Mouse (Mus musculus) MEL (cell line): ENCODE measurements around the gene Cchcr1. TPM values are rescaled to one million over a fixed set of nuclear protein-coding genes. Genes with fewer than 3 reads are reported as not detected.

ENCODE experiments used
- DNase-seq: peaks from one replicate; pipeline ENCODE4 v3.0.0; 2011; ENCODE audit warnings: low read depth, low spot score
- H3K27ac ChIP-seq: 2 replicates; pipeline ENCODE4 v1.5.1; 2012; ENCODE audit warnings: low read depth, mild to moderate bottlenecking, control low read depth, low read length, moderate library complexity; ENCODE audit not compliant: control insufficient read depth
- H3K27me3 ChIP-seq, 2 experiments: fragments of 150-350 bp in 1 of 2; sonication (generic) in 1 of 2; 2 replicates each; pipeline ENCODE4 v1.6.1; 2012; ENCODE audit warnings: low read length in 2 of 2, mild to moderate bottlenecking in 2 of 2, improper control_type of control experiment in 1 of 2, moderate library complexity in 1 of 2; ENCODE audit not compliant: insufficient read depth in 2 of 2, control insufficient read depth in 1 of 2
- H3K36me3 ChIP-seq, 2 experiments: 2 replicates each; pipeline ENCODE4 v1.6.1; 2012 to 2014; ENCODE audit warnings: low read length in 2 of 2, improper control_type of control experiment in 1 of 2, inconsistent platforms in 1 of 2, mild to moderate bottlenecking in 1 of 2; ENCODE audit not compliant: insufficient read depth in 2 of 2, control insufficient read depth in 1 of 2
- H3K4me1 ChIP-seq, 2 experiments: fragments of 150-350 bp in 1 of 2; sonication (generic) in 1 of 2; 2 replicates each; pipeline ENCODE4 v1.6.1; 2012; ENCODE audit warnings: low read length in 2 of 2, improper control_type of control experiment in 1 of 2, mild to moderate bottlenecking in 1 of 2; ENCODE audit not compliant: insufficient read depth in 2 of 2, control insufficient read depth in 1 of 2
- H3K4me3 ChIP-seq, 2 experiments: fragments of 150-350 bp in 1 of 2; sonication (generic) in 1 of 2; 2 replicates each; pipeline ENCODE4 v1.5.1; 2012; ENCODE audit warnings: low read depth in 2 of 2, low read length in 2 of 2, mild to moderate bottlenecking in 2 of 2, moderate library complexity in 2 of 2, control low read depth in 1 of 2, improper control_type of control experiment in 1 of 2; ENCODE audit not compliant: control insufficient read depth in 1 of 2, insufficient read depth in 1 of 2
- H3K79me2 ChIP-seq: 2 replicates; pipeline ENCODE4 v1.6.1; 2012; ENCODE audit warnings: mild to moderate bottlenecking, low read length, moderate library complexity; ENCODE audit not compliant: control insufficient read depth, poor library complexity, insufficient read depth
- H3K9ac ChIP-seq: 2 replicates; pipeline ENCODE4 v1.6.1; 2012; ENCODE audit warnings: low read depth, mild to moderate bottlenecking, control low read depth, low read length, moderate library complexity; ENCODE audit not compliant: control insufficient read depth, poor library complexity, severe bottlenecking
- H3K9me3 ChIP-seq: fragments of 150-350 bp; sonication (generic); replicated peaks from 2 replicates; pipeline ENCODE4 v1.6.1; 2012; ENCODE audit warnings: mild to moderate bottlenecking, low read length, improper control_type of control experiment, moderate library complexity; ENCODE audit not compliant: insufficient read depth
- BHLHE40 ChIP-seq: IDR thresholded peaks from 2 replicates; pipeline ENCODE4 v1.6.1; 2012; ENCODE audit warnings: low read depth, mild to moderate bottlenecking, inconsistent platforms, low read length, improper control_type of control experiment, borderline replicate concordance
- ETS1 ChIP-seq: IDR thresholded peaks from 2 replicates; pipeline ENCODE4 v1.6.1; 2012; ENCODE audit warnings: low read depth, mild to moderate bottlenecking, inconsistent platforms, low read length, improper control_type of control experiment, moderate library complexity
- GABPA ChIP-seq: IDR thresholded peaks from 2 replicates; pipeline ENCODE4 v1.6.1; 2012; ENCODE audit warnings: low read depth, mild to moderate bottlenecking, inconsistent platforms, low read length, improper control_type of control experiment, moderate library complexity
- HCFC1 ChIP-seq: IDR thresholded peaks from 2 replicates; pipeline ENCODE4 v1.6.1; 2012; ENCODE audit warnings: low read depth, mild to moderate bottlenecking, inconsistent platforms, low read length, improper control_type of control experiment, moderate library complexity
- JUND ChIP-seq: IDR thresholded peaks from 2 replicates; pipeline ENCODE4 v1.6.1; 2011; ENCODE audit warnings: low read depth, mild to moderate bottlenecking, improper control_type of control experiment, low read length
- KAT2A ChIP-seq: conservative IDR thresholded peaks from 2 replicates; pipeline ENCODE4 v1.6.1; 2012; ENCODE audit warnings: low read depth, low read length, improper control_type of control experiment, inconsistent platforms
- MAFK ChIP-seq: IDR thresholded peaks from 2 replicates; pipeline ENCODE4 v1.6.1; 2011; ENCODE audit warnings: low read depth, mild to moderate bottlenecking, low read length, improper control_type of control experiment, borderline replicate concordance
- MAX ChIP-seq: IDR thresholded peaks from 2 replicates; pipeline ENCODE4 v1.6.1; 2011; ENCODE audit warnings: low read length, improper control_type of control experiment
- MYC ChIP-seq: IDR thresholded peaks from 2 replicates; pipeline ENCODE4 v1.6.1; 2011; ENCODE audit warnings: low read depth, mild to moderate bottlenecking, low read length, improper control_type of control experiment, moderate library complexity
- NELFE ChIP-seq: IDR thresholded peaks from 2 replicates; pipeline ENCODE4 v1.6.1; 2011; ENCODE audit warnings: low read depth, low read length, improper control_type of control experiment
- POLR2AphosphoS5 ChIP-seq: IDR thresholded peaks from 2 replicates; pipeline ENCODE4 v1.6.1; 2012; ENCODE audit warnings: low read depth, borderline replicate concordance, mild to moderate bottlenecking, inconsistent platforms, low read length, moderate library complexity, mixed read lengths
- RAD21 ChIP-seq: IDR thresholded peaks from 2 replicates; pipeline ENCODE4 v1.6.1; 2011; ENCODE audit warnings: mild to moderate bottlenecking, low read depth, low read length, improper control_type of control experiment
- SIN3A ChIP-seq: IDR thresholded peaks from 2 replicates; pipeline ENCODE4 v1.6.1; 2012; ENCODE audit warnings: low read length, improper control_type of control experiment, inconsistent platforms
- SMC3 ChIP-seq: IDR thresholded peaks from 2 replicates; pipeline ENCODE4 v1.6.1; 2011; ENCODE audit warnings: low read depth, low read length, improper control_type of control experiment
- TAL1 ChIP-seq: IDR thresholded peaks from 2 replicates; pipeline ENCODE4 v1.6.1; 2012; ENCODE audit warnings: mild to moderate bottlenecking, inconsistent platforms, low read length, moderate library complexity, mixed read lengths
- TBP ChIP-seq: IDR thresholded peaks from 2 replicates; pipeline ENCODE4 v1.8.0; 2011; ENCODE audit warnings: low read depth, low read length, improper control_type of control experiment
- TCF12 ChIP-seq: IDR thresholded peaks from 2 replicates; pipeline ENCODE4 v1.6.1; 2014; ENCODE audit warnings: low read depth, mild to moderate bottlenecking, inconsistent platforms, low read length, improper control_type of control experiment, moderate library complexity
- USF2 ChIP-seq, 2 experiments: IDR thresholded peaks; 2 replicates each; pipeline ENCODE4 v1.6.1; 2011 to 2012; ENCODE audit warnings: improper control_type of control experiment in 2 of 2, low read length in 2 of 2, borderline replicate concordance in 1 of 2, inconsistent platforms in 1 of 2, low read depth in 1 of 2, mild to moderate bottlenecking in 1 of 2; ENCODE audit not compliant: insufficient read depth in 1 of 2
- ZC3H11A ChIP-seq: IDR thresholded peaks from 2 replicates; pipeline ENCODE4 v1.6.1; 2012; ENCODE audit warnings: low read depth, mild to moderate bottlenecking, inconsistent platforms, low read length, improper control_type of control experiment
- ZNF384 ChIP-seq: IDR thresholded peaks from 2 replicates; pipeline ENCODE4 v1.6.1; 2012; ENCODE audit warnings: low read depth, mild to moderate bottlenecking, inconsistent platforms, low read length, improper control_type of control experiment
- polyA plus RNA-seq, 2 experiments: library from polyadenylated mRNA; stranded (reverse) in 1 of 2; unstranded in 1 of 2; fragments of >175 nt in 1 of 2; fragments of >200 nt in 1 of 2; gene quantifications; 2 replicates each; pipeline versions ENCODE4 v1.2.1 to v1.2.4; 2012; ENCODE audit warnings: low replicate concordance in 2 of 2, low read depth in 1 of 2; ENCODE audit not compliant: insufficient read length in 2 of 2, insufficient read depth in 1 of 2, missing spikeins in 1 of 2
- total RNA-seq: library from RNA; depleted of rRNA; stranded (reverse); fragments of 300-350 nt; gene quantifications from 2 replicates; pipeline ENCODE4 v1.2.3, GENCODE M21; 2012

The Cchcr1 gene
- total and polyA plus RNA-seq, 3 experiments = 14.3 to 21.7 TPM; not detected in 1

DNA sequence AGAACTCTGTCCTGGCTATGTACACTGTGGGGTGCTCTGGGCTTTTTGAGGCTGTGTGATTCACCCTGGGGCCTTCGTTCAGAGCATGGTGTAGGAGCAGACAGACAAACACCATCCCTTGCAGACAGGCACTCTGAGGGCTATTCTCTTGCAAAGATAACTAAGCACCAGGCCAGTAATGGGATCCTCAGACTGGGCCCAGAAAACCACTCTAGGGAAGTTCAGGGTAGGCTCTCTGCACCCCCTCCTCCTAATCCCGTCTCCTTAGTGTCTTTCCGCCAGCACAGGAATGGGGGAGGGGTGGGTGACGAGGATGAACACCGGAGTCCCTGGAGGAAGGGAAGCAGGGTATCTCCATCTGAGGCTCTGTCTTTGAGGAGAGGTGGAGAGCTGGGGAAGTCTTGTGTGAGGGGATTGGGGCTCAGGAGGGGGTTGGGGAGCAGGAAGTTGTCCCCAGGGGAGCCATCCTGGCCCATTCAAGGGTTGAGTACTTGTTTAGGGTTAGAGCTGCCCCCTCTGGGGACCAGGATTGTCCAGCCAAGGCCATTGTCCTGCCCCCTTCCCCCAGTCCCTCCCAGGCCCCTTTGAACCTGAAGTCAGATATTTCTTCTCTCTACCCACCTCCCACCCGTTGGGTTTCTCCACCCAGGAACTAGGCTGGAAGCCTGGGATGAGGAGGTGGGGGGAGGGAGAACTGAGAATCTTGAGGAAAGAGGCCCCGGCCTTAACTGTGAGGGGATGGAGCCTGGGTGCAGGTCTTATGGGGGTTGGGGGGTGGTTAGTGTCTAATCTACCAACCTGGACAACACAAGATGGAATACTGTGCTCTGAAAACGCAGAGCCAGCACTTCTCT lies 12.0 kb upstream of the Cchcr1 start:
- TF ChIP-seq SMC3 (no peak), TCF12 (no peak), ZC3H11A (no peak), RAD21 (no peak), POLR2AphosphoS5 (no peak), MAFK (no peak), TBP (no peak), ZNF384 (no peak), TAL1 (no peak), HCFC1 (no peak), GABPA (no peak), NELFE (no peak), KAT2A (no peak), ETS1 (no peak)
- Histone ChIP-seq H3K36me3 (no peaks in the 10 kb centered on the region), H3K9me3 (no peaks in the 10 kb centered on the region), H3K27ac (no peak overlapping the region), H3K27me3 (no peaks in the 10 kb centered on the region; a peak in 1 of 4 replicates), H3K4me1 (no peaks in the 10 kb centered on the region), H3K79me2 (no peaks in the 10 kb centered on the region), H3K4me3 (no peak overlapping the region), H3K9ac (no peak overlapping the region)
- DNase-seq = no peak

- Histone ChIP-seq H3K9me3 (no peaks in the 10 kb centered on the region), H3K79me2 (no peaks in the 10 kb centered on the region), H3K36me3 (no peaks in the 10 kb centered on the region), H3K27me3 (no peaks in the 10 kb centered on the region; a peak in 1 of 4 replicates), H3K9ac (no peak within 1 kb of the TSS), H3K27ac (no peak within 1 kb of the TSS), H3K4me1 (no peaks in the 10 kb centered on the region), H3K4me3 (no peak within 1 kb of the TSS)
- TF ChIP-seq JUND = no peak
- no peak for TF ChIP-seq SIN3A
- TF ChIP-seq BHLHE40 = no peak
- no peak for TF ChIP-seq MAX
- TF ChIP-seq MYC = no peak
- no peak for TF ChIP-seq ETS1
- TF ChIP-seq TCF12 = no peak
- no peak for TF ChIP-seq TAL1
- no peak for TF ChIP-seq RAD21
- TF ChIP-seq MAFK = no peak
- TF ChIP-seq USF2 (IDR thresholded peaks at IDR 0.05; ENCODE audit: borderline replicate concordance in 1 of 2, insufficient read depth in 1 of 2, low read depth in 1 of 2, low read length in 2 of 2) = no peak
- TF ChIP-seq TBP = no peak
- no peak for DNase-seq
Observed at GRCm38 (mm10) chr17:35505776-35506175, 11.1 kb upstream of the Cchcr1 start, which contains the start of gene Pou5f1. Gene Pou5f1, plus strand, starts transcription at chr17:35506018.
